Mouse (Mus musculus): ENCODE results near the gene Slc4a4.

Gene Slc4a4

DNA sequence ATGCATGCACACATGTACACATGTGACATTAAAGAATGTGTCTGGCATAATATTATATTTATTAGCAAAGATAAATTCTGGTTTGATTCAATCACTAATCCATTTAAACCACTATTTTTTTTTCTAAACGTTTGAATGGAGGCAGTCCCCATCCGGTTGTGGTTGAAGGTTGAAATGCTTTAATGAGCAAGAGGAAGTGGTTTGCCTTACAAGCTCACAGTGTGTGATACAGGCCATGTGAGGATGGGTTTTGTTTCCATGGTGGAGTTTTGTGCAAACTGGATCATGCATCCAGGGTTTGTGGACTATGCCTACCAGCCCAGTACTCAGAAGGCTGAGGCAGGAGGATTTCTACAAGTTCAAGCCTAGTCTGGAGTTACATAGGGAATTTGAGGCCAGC is 311.9 kb downstream of the Slc4a4 start:
- DNase-seq: no peak

DNA sequence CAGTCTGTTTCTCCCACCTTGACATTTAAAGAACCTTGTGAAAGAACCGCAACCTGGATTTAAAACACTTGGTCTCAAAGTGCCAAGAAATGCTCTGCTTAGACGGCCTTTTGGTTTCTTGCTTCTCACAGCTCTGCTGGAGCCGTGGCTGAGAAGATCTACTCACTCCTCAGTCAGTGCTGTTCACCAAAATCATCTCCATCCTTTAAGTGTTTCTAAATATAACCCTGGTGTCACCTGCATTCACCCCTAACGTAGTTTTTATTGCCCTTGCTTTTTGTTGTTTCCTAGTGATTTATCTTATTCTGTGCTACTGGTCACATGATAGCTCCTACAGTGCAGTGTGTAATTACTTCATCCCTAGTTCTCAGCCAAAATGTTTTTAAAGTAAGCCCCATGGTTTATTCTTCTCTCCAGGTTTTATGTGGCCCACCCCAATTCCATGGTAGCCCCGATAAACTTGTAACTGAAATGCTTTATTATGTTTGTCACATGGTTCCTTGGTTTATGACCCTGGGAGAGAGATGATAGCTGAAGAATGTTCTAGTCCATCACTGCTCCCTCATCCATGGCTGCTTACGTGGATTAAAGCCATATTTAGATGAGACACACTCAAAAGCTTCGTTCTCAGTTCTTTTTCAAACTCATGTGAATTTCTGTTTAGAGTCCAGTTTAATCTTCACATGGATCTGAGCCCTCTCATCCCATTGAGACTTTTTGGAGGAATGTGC is 323.5 kb downstream of the Slc4a4 start:
- no peak for DNase-seq

DNA sequence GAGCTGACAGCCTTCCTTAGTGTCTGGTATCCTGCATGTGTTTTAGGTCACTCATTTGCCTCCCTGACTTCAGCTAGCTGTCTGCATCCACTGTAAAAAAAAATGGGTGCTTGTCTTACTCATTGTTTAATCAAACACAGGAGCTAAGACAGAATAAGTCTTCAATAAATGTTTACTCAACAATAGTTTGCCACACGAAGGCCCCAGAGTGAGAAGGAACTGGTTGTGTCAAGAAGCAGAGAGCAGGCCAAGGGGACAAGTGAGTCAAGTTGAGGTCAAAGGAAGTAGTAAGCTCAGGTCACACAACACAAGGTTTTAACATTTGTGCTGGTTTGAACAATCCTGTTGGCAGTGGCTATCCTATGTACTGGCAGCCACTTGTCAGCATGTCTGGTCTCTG is 324.4 kb downstream of the Slc4a4 start:
- no peak for DNase-seq

DNA sequence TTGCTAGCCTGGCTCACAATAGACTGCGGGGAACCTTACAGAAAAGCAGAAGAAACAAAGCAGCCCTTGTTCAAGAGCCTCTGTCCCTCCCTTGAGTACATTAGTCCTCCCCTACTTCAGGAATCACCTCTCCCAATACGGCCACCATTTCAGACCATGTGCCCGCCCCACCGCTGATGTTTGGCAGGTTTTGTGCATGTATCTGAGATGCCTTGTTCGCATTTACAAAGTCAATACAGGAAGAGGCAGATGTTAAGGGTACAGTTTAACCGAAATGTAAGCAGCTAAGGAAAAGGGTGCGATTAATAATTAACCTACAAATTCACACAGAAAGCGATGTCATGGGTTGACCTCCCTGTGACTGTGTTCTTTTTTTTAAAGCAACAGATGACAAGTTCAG is 331.6 kb downstream of the Slc4a4 start:
- DNase-seq: no peak

DNA sequence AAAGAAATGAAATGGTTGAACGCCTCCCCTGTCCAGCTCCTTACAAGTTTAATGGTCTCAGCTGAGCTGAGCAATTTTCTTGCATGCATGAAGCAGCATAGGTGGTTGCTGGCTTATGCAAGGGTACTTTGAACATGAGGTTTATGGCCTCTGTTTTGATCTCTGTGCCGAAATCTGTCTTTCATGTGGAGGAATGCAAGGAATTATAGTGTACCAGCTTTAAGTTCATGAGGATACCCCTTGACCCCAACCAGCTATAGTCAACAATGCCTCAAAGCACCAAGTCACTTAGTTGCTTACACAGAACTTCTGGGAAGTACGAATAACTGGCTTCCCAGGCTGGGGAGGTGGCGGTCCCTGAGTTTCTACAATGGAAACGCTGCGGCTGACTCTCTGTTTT is 332.1 kb downstream of the Slc4a4 start:
- DNase-seq: no peak

DNA sequence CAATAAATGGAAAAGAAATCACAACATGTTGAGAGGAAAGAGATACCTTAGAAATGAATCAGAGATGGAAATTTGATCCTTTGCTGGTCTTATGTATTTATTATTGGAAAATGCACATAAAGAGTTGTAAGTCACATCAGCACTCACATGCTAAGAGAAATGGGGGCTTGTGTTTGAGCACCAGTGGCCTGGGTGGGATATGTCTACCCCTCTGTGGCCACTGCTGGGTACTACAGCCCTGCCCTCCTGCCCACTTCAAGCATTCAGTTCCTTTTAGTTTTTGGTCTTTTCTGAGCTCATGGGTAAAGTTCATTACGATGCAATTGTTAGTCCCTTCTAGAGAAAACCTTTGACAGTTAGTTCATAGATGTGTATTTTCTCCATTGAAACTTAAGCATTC is 335.0 kb downstream of the Slc4a4 start:
- no peak for DNase-seq

DNA sequence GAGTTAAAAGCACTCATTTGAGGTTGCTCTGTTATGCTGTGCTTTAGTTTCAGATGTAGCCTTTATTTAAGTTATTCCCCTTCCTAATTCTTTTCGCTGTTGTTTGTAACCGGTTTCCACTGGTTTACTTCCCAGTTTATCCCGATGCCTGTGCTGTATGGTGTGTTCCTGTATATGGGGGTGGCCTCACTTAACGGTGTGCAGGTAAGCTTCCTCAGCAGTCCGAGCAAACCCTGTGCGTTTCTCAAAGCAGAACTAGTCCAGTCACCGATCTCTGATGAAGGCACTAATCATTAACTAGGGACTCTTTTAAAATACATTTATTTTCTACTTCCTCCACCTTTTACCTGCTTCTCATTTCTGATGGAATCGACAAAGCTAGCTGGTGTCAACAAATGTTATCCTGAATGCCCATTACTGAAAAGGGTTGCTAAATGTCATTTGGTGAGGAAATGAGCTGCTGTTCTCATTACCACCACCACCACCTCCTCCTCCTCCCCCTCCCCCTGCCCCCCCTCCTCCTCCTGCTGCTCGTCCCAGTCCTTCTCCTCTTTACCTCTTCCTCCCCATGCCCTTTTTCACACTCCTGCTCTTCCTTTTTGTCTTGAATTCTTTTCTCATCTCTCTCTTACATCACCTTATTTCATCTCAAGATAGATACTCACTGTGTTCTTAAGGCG is 336.6 kb downstream of the Slc4a4 start:
- no peak for DNase-seq

DNA sequence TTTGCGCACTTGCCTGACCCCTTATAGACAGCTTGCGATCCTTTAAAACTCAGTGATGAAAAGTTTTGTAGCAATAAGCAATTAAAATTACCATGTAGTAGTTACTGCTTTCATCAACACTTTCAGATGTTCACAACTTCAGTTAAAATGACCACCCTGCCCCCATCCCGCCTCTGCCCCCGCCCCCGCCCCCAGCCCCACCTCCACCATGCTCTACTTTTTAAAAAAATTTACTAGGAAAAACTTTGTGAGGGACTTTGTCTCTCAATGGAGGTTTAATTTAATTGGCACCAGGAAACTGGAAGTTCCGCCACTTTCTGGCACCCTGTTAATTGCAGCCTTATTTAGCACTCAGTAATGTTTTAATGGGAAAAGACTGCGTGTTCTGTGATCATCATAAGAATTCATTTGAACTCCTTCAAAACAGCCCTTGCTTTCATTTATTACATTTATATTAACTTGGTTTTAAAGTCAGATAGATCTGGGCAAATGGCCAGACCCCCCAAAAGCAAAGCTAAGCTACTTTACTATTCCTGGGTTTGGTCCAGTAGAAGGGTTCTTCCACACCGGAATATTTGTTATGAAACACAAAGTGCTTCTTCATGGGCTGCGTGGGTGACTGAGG is 337.2 kb downstream of the Slc4a4 start:
- peak; percentile 30 for DNase-seq

DNA sequence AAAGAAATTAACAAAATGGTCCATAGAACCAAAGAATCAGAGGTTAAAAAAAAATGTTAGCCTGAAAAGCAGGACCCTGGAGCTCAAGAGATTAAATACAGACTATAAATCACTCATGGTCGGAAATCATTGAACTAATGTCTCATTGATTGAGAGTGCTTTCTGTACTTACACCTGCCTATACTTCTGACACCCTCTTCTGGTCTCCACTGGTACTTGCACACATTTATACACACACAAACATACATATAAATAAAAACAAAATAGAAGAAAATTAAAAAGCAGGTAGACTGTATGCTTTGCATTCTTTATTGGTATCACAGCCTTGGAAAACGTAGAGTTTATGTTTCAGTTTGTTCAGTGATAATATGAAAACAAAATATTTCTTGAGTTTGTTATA is 341.3 kb downstream of the Slc4a4 start:
- DNase-seq: no peak

DNA sequence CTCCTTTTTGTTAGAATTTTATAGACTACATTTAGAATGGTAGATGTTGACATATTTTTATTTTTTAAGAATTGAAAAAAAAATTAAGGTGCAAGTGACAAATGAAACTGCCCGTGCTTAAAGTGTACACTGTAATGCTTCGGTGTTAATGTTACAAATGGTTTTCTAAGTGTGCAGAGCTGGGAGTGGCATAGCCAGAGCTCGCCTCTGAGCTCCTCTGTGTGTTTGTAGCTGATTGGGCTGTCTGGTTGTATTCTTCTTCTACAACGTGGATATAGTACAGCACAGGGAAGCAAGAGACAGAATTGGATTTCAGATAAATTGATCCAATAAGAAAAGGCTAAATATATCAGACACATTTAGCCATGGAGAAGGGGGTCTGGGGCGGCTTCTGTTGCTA is 343.0 kb downstream of the Slc4a4 start:
- no peak for DNase-seq

DNA sequence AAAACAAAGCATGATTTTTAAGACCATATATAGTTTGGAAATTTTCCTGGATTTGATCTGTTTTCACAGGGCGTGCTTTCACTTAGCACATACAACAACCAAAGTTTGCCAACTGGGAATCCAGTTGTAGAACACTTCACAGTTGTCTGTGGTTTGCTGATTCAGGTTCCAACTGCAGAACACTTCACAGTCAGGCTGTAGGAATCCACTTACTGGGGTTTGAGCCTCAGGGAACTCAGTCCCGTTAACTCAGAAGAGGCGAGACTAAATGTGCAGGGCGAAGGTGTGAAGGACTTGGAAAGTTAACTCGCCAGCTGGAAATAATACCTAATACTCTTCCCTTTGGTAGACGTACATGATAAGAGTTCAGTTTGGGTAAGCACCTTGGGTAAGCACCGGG is 345.7 kb downstream of the Slc4a4 start:
- DNase-seq: no peak

DNA sequence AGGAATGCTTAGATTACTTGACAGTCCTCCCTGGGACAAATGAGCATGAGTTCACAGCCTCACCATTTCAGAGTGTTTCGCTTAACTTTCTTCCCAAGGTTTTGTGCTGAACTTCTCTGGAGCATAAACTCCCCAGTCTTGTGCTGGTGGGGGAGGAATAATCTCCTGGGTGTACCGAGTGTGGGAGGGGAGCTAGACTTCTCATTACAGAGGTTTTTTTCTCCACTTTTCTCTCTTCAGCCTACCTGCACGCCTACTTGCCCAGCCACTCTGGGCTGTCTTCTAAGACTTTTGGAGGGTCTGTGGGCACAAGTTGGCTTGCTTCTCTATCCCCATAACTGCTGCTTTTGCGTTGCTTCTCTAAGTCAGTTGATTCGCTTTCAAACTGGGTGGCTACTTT is 365.2 kb downstream of the Slc4a4 start:
- no peak for DNase-seq

DNA sequence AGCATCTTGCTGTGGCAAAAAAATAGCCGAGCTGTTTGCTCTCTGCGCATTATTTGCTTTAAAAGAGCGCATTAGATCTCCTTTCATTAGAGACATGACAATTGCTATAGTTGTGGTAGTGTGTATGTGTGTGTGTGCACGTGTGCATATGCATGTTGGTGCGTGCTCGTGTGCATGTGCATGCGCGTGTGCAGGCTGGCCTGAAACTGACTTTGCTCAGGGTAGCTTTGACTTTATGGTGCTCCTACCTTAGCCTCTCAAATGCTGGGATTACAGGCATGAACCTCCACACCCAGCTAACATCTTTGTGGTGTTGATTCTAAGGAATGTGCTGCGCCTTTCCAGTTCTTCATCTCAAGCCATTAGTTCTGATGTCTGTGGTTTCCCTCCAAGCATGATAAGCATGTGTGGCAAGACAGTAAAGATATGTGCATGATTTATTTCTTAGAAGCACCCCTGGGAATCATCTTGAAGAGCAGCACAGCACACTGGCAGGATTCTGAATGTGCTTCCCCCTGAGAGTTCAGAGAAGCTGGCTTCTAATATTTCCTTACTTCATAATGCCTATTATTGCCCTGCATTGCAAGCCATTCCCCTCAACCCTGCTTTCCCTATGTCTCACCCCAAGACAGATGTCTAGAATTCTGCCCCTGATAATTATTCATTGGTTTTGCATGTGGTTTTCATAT is 373.3 kb downstream of the Slc4a4 start:
- no peak for DNase-seq

DNA sequence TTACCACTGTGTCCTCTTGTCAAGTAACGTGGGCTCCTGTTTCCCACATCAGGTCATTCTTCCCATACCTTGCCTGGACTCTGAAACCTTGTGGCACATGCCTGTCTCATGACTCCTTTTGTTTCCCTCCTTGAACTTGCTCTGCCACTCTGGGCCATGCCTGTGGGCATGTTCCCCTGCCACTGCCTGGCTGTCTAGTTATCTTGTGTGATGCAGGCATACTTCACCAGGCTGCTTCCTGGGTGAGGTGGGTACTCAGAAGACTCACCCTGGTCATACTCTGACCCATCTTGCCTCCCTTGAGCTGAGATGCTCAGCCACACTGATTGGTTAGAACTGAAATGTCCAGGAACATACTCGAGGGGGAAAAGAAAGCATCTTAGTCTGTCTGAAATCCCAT is 390.4 kb downstream of the Slc4a4 start:
- DNase-seq: no peak

DNA sequence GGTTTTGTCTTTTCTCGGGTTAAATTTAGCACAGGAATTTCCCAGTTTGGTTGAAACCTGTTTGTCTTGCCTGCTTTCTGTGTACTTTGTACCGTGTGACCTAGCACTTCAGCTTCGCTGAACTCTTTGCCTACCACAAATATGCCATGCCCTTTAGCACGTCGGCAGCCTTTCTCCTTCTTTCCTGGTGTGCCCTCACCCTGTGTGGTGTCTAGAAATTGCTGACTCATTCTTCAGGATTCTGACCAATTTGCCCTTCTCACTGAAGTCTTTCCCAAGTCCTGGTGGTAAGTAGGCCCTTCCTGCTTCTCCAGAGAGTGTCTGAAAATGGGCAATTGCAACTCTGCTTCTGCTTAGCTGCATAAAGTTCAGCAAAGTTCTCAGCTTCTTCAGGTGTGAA is 391.0 kb downstream of the Slc4a4 start:
- DNase-seq: no peak

DNA sequence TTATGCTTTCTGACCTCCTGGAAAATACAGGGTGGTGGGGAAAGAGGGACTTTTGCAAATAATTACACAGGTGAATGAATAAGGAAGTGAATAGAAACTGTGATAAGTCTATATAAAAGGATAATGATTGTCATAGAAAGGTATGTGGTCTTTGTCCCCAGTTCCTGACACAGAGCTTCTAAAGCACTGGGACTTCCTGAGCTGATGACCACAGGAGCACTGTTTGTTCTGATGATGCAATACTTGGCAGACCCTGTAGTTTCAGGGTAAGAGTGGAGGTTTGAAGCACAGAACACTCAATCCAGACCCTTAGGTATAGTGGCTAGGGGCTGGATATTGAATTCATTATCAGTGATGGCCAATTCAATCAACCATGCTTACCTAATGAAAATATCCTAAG is 391.7 kb downstream of the Slc4a4 start:
- no peak for DNase-seq

DNA sequence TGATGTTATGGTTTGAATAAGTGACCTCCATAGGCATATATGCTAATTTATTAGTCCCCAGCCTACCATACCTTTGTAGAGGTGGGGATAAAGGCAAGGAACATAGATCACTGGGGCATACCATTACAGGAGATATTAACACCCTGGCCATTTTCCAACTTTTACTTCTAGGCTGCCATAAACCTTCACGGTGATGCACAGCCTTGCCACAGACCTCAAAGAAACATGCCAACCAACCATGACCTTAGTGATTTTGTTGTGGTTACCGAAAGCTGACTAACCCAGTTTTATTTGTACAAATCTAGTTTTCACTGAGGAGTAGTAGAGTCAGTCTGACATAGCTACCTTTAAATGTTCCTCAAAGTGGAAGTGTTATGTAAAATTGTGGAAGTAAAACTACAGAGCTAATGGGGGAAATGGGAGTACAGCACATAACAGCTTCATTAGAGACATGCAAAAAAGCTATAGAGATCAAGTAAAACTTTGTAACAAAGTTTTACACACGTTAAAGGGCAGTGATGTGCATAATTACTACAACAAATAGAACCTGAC is 393.8 kb downstream of the Slc4a4 start:
- DNase-seq: no peak
